Mouse (Mus musculus) right cerebral cortex, adult 18-20 months (tissue): ENCODE results near the gene Gapdhs.
"Not testable (repeated sequence)": the region's sequence is repeated elsewhere in the genome, so short reads cannot be mapped to it uniquely, and the experiment has no call there.

Source experiments
- DNase-seq: peaks from one replicate; pipeline ENCODE4 v3.0.0; 2022; ENCODE audit warnings: mixed read lengths

The Gapdhs gene

DNA sequence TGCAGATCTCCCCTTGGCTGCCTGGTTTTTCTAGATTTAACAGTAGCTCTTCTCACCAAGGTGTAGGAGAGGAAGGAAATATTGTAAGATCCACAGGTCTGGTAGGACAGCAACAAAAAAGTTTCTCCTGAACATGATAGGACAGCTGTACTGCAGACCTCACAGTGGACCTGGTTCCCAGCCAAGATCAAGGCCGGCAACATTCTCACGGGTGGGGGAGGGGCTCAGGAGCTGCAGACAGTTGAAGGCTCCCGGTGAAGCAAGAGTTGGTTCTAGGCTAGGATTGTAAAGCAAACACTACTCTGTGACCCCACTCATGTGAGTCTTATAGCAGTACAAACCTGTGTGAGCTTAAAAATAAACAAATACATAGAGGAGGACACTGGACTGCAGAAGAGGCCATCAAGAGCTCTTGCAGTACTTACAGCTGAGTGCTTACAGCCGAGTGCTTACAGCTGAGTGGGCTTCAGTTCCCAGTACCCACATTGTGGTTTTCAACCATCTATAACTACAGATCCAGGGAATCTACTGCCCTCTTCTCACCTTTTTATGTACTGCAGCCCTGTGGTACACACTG, 629 bp upstream of the Gapdhs start:
- DNase-seq, result no peak

DNA sequence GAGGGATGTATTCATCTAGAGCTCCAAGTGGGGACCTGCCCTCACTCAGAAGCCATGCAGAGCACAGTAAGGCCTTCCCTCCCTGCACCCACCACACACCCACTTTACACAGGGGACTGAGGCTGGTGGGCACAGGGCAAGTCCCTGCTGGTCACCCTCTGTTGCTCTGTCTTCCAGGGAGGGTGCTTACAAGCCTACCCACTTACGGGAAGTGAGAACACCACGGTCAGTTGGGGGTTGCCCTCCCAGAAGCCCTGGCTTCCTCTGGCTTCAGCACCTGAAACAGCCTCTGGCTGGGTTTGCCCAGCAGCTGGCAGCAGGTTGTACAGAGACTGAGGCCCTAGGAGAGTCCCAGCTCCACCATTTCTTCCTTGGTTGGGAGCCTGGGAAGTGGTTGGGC, 911 bp downstream of the Gapdhs start:
- not testable (repeated sequence) for DNase-seq

DNA sequence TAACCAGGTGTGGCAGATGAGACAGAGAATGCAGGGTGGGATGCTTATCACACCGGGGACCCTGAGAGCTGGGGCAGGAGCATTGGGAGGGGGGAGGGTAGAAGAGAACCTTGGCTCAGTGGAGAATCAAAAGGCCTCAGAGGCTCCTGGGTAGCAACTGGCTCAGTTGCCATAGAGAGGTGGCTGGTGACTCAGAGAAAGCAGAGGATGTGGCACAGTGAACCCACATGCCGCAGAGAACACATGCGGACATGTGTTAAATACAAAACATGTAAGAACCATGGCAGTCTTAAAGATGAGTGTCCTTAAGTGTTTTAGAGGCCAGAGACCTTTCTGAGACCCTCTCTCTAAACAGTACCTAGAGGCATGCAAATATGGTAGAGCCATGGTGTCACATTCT, 7.3 kb downstream of the Gapdhs start:
- DNase-seq, result no peak

DNA sequence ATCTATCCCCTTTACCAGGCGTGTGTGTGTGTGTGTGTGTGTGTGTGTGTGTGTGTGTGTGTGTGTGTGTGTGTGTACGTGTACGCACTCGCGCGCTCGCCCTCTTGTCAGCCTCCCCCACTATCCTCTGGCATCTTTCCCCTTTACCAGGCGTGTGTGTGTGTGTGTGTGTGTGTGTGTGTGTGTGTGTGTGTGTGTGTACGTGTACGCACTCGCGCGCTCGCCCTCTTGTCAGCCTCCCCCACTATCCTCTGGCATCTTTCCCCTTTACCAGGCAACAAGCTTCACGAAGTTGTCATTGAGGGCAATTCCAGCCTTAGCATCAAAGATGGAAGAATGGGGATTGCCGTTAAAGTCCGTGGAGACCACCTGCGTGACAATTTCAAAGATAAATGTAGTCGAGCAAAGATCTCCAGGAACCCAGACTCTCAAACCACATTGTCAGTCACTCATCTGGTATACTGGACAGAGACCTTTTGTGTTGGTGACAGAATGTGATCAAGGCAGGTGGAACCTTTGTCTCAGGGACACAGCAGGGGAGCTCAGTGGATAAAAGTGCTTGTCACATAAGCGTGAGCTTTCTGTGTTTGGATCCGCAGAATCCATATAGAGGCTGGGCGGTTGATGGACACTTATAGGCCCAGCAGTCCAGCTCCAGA, 13.3 kb downstream of the Gapdhs start:
- not testable (repeated sequence) for DNase-seq

DNA sequence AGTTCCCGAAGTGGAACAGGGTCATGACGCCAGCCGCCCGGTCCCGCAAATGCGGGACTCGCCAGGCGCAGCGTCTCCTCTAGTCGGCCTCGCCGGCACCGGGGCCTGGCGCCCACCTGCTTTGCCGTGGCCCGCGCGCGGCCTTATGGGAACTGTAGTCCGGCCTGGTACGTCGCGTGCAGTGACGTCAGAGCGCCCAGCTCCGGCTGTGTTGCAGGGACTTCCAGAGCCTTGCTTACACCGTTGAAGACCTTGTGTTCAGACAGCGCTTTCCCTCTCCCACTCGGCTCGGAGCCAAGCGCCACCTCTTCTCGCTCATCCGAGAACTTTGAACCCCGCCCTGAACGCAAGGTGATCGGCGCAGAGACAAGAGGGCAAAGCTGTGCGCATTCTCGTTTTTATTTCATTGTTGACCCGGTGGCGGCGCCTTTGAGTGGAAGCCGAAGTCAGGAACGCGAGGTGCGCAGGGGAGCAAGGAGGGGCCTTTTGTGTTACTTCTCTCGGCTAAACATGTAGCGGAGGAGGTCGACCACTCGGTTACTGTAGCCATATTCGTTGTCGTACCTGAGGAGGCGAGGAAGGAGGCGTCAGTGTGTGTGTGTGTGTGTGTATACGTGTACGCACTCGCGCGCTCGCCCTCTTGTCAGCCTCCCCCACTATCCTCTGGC, 14.0 kb downstream of the Gapdhs start, which contains the start of gene Tmem147:
TSS of gene Tmem147 (minus strand) at position 145 of the 668 bp plus-strand sequence.
- peak; percentile 96 for DNase-seq

DNA sequence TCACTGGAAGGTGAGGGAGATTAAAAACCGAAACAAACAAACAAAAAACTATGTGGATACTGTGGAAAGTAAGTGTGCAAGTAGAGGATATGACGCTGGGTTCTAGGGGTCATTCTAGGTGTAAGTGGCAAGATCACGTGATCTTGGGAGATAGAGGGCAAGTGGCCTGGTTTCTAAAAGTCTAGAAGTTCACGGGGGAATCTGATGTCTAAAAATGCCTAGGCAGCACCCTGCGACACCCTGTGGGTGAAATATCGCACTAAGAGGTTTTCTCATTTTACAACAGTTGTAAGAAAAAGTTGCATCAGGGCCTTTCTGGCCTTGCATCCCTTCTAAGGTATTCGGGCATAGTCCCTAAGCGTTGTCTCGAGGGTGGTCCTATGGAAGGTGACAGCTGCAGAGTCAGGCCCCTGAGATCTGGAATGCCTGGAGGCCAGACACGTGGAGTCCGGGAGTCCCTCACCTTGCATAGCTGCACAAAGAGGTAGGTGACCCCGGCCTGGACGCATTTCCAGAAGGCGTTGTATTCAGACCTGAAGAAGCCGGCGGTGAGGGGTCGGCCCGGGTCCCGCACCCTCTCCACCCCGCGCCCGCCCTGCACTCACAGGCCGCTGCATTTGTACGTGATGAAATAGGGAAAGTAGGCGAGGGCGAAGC, 14.6 kb downstream of the Gapdhs start:
- DNase-seq, result no peak

DNA sequence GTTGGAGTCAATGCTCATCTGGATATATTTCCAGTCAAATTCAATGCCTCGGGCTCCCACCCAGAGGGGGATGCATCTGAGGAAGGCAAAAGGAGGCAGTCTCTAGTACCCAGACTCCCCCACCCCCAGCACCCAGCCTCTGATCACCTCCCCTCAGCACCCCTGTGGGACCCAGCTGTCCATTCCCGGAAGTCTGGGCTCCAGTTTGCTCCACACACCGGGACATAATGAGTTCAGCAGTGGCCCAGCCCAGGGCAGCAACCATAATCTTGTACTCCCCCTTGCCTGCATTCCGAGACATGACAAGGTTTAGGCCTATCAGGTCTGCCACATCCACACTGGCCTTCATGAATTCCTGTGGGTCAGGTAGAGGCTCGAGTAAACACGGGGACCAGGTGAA, 15.3 kb downstream of the Gapdhs start:
- DNase-seq, result no peak

DNA sequence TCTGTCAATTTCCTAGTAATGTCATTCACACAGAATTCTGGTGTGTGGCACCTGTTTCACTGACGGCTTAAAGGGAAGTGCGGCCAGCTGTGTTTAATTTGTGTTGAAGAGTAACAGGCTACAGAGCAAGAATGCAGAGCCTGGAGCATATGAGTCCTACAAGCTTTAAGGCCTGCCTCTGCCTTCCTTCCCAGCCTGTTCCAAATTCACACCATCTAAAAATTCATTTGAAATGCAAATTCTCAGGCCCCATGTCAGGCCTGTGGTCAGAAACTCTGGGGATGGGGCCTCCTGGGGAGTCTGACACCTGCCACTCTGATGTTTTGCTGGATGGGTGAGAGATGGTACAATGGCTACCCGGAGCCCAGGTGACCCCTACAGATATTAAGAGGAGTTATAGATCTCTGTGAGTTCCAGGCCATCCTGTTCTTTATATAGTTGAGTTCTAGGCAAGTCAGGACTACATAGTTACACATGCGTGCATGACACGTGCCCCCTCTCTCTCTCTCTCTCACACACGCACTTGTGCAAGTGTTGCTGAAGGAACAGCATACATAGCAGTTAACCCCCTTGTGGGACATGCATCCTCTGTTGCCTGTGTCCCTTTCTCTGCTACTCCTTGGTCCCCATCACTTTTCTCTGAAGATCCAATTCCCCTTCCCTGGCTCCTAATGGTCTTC, 20.1 kb downstream of the Gapdhs start:
- no peak for DNase-seq

DNA sequence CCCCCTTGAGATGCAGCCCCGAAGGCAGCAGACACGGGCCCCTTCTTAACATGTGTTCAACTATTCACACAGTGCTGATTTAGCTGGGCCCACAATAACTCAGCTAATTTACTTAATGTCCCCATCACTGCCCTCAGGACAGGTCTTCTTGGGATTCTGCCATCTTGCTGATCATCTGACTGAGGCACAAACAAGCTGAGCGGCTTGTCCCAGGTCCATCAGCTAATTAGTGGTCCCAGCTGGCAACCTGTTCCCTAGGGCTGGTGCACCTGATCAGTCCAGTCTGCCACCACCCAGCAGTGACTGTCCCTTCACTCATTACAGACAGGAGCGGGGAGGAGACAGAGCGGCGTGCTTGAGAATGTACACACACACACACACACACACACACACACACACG, 22.2 kb downstream of the Gapdhs start:
- DNase-seq, result no peak

DNA sequence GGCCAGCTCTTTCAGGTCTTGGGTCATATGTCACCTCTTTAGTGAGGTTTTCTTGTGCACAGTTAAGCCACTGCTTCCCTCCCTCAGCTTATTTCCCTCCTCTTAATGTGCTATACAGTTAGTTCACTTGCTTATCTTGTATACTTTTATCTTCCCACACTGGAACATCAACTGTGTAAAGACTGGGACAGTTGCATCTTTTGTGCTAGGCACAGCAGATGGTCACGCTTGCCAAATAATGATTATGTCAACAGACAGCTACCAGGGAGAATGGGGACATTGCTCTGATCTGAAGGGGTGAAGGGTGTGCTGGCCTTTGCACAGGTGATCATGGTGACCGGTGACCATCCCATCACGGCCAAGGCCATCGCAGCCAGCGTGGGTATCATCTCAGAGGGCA, 23.8 kb downstream of the Gapdhs start:
- no peak for DNase-seq

DNA sequence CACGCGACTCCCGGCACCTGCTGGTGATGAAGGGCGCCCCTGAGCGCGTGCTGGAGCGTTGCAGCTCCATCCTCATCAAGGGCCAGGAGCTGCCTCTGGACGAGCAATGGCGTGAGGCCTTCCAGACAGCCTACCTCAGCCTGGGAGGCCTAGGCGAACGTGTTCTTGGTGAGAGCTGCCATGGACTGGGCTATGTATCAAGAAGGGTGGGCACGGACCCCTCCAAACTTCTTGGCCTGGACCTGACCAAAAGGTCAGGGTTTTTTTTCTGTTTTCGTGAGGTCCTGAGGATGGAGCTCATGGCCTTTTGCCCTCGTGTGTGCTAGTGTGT, 25.8 kb downstream of the Gapdhs start:
- DNase-seq, result no peak

DNA sequence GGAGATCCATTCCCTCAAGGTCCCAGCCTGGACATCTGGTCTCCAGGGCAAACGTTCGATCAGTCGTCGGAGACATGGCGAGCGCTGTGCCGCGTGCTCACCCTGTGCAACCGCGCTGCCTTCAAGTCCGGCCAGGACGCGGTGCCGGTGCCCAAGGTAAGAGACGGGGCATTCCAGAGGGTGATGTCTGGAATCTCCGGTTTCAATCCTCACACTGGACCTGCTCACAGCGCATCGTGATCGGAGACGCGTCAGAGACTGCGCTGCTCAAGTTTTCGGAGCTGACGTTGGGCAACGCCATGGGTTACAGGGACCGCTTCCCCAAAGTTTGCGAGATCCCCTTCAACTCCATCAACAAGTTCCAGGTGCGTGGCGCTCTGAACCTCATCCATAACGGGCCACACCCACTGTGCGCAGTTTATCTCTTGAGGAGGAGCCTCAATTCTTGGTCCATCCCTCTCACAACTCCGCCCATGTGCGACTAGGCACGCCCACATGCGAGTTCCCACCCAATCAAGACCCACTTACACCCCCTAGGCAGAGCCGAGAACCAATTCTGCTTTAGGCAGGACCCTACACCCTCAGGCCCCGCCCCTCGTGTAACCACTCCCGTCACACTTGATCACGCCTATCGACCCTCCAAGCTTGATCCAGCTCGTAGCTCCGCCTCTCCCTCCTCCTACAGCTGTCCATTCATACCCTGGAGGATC, 26.3 kb downstream of the Gapdhs start:
- peak; percentile 62 for DNase-seq

DNA sequence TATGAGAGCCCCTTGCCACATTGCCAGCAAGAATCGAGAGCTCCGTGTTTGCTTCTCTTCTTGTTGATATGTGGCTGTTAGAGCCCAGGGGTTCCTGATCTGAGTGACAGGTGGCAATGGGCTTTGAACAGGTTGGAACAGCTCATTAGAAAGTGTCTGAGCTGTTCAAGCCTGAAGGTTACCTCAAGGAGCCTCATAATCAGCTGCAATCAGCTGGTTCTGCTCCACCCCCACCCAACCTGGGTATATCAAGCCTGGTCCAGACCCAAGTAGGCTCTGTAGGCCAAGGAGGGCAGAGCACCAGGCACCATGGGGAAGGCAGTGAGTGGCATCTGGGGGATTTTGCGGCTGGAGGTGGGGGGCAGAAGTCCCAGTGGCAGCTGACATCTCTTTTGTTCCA, 31.5 kb downstream of the Gapdhs start, which contains the start of gene Atp4a:
TSS of gene Atp4a (plus strand) at position 268 of the 400 bp plus-strand sequence.
- no peak for DNase-seq

DNA sequence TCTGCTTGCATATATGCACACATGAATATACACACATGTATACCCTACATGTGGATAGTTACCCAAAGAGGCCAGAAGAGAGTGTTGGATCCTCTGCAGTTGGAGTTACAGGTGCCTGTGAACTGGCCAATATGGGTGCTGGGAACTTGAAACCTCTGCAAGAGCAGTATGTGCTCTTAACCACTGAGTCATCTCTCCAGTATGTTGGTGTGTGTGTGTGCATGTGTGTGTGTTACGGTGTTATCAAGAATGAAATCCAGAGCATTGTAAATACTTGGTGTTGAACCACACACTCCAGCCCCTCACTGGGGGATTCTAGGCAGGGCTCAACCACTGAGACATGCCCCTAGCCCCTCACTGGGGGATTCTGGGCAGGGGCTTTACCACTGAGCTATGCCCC, 36.0 kb downstream of the Gapdhs start:
- no peak for DNase-seq

DNA sequence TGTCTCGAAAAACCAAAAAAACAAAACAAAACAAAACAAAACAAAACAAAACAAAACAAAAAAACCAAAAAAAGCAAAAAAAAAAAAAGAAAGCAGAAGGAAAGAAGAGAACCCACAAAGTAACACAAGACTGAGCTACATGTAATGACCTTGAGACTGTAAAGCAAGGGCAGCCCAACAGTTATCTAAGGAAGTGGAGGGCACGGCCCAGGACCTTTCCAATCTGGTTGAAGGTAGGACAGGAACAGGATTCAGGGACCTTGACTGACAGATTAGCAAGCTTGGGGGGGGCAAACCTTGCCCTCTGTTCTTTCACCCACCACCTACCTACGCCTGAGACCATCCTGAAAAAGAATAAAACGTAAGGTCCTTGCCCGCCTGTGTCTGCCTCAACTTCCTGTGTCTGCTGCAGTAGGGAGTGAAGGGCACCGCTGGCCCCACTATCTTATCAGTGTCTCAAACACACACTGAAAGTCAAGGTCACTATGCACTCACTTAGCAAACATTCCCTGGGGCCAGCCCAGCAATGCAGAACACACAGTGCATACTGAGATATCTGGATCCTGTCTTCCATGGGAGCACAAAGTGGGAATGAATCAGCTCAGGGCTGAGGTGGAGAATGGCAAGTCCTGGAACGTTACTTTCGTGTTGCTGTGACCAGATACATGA, 37.1 kb downstream of the Gapdhs start:
- DNase-seq, result no peak

DNA sequence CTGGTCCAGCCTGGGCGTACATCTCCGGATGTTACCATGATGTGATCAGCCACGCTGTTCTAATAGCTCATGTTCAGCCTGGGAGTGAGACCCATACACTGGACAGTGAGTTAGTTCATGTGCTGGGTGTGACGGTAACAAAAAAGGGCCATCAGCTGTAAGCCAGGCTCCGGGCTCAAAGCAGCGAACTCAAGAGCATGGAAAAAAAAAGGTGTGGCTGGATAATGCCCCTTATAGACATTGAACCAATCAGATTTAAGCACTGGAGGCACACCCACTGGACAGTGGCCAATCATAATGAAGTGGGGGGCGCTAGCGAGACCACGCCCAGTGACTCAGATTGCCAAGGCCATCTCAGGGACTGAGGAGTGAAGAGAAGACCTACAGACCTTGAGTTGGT, 44.9 kb downstream of the Gapdhs start, which contains the start of gene 2200002J24Rik:
TSS of gene 2200002J24Rik (plus strand) at position 338 of the 400 bp plus-strand sequence.
- no peak for DNase-seq

DNA sequence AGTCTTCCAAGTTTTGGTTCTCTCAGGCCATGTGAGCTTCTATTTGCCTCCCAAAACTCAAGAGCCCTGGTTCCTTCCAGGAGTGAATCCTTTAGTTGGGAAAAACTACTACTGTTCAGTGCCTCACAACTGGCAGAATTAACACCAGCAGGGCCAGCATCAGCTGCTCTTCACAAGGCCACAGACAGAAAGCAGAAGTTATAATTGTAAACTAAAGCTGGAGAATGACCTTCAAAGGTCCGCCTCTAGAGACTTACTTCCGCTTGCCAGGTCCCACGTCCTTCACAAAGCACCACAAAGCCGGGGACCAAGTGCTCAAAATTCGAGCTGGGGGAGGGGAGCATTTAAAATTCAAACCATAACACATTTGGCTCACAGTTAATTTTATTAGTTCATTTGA, 45.4 kb downstream of the Gapdhs start:
- DNase-seq, result no peak

DNA sequence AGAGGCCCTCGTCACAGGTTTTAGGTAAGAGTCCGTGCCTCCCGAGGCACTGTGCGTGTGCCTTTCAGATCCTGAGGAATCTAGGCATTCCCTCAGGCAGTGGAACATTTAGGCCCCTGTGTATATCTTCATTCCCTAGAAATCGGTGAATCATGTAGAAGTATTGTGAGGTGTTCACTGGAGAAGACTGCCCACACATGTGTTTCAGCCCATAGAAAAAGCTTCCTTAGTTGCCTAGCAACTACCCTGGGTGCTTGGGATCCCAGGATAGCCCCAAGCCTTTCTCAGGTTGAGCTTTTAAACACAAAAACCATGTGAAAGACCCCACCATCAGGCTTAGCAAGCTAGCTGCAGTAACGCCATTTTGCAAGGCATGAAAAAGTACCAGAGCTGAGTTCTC, 55.2 kb downstream of the Gapdhs start:
- DNase-seq, result peak; percentile 18

DNA sequence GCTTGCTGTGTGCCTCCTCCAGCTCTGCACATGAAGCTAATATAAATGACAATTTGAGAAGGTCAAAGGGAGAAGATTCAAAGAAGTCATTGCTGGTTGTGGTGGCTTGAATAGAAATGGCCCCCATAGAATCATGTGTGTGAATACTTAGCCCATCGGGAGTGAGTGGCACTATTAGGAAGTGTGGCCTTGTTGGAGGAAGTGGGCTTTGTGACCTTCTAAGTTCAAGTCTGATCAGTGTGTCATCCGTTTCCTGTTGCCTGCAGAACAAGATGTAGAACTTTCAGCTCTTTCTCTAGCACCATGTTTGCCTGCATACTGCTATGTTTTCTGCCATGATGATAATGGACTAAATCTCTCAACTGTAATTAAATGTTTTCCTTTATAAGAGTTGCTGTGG, 60.1 kb downstream of the Gapdhs start:
- DNase-seq, result no peak

DNA sequence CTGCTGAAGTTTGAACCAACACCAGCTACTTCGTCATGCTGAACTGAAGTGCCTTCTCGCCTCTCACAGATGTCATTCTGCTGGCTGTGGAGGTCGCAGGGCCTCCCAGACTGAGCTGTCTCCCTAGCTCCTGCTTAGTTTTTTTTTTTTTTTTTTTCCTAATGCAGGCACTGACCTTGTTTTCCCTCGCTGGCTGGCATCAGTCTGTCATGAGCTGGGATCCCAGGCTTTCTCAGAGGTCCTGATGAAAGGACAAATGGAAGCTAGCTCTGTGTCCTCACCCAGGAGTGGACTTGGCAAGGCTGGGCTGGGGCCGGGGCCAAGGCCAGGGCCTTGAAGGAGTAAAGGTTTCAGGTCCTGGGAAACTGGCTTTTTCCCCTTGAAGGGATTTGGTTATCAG, 61.6 kb downstream of the Gapdhs start:
- DNase-seq, result no peak
